Mouse (Mus musculus) lung, embryonic 14.5 days (tissue): ENCODE results near the gene Vat1. TPM values are rescaled to one million over a fixed set of nuclear protein-coding genes. Genes with fewer than 3 reads are reported as not detected.
A peak's percentile ranks its signal among the peaks of the same experiment; 100 is the strongest.
"Not testable (repeated sequence)": the region's sequence is repeated elsewhere in the genome, so short reads cannot be mapped to it uniquely, and the experiment has no call there.

Experiments
- ATAC-seq: fragments of 200-750 bp; cut with Nextera tagmentation; 2 replicates; pipeline ENCODE4 v1.8.0; 2017; ENCODE audit warnings: mild to moderate bottlenecking, moderate TSS enrichment, moderate library complexity; ENCODE audit not compliant: insufficient read depth
- DNase-seq: peaks from one replicate; pipeline ENCODE4 v3.0.0-alpha.2; 2015
- H3K27ac ChIP-seq: fragments of 300-500 bp; sonication (generic); 2 replicates; pipeline ENCODE4 v1.5.1; 2014; ENCODE audit warnings: low read depth, mild to moderate bottlenecking, moderate library complexity
- H3K27me3 ChIP-seq: fragments of 300-500 bp; sonication (generic); 2 replicates; pipeline ENCODE4 v1.6.1; 2014; ENCODE audit warnings: low read length, control low read depth; ENCODE audit not compliant: insufficient read depth
- H3K36me3 ChIP-seq: fragments of 300-500 bp; sonication (generic); 2 replicates; pipeline ENCODE4 v1.6.1; 2014; ENCODE audit warnings: control low read depth; ENCODE audit not compliant: insufficient read depth
- H3K4me1 ChIP-seq: fragments of 300-500 bp; sonication (generic); 2 replicates; pipeline ENCODE4 v1.6.1; 2014; ENCODE audit warnings: antibody characterized with exemption, control low read depth; ENCODE audit not compliant: insufficient read depth
- H3K4me2 ChIP-seq: fragments of 300-500 bp; sonication (generic); 2 replicates; pipeline ENCODE4 v1.6.1; 2014; ENCODE audit warnings: mild to moderate bottlenecking
- H3K4me3 ChIP-seq: fragments of 300-500 bp; sonication (generic); 2 replicates; pipeline ENCODE4 v1.5.1; 2014; ENCODE audit warnings: low read depth, low read length
- H3K9ac ChIP-seq: fragments of 300-500 bp; sonication (generic); 2 replicates; pipeline ENCODE4 v1.6.1; 2014
- H3K9me3 ChIP-seq: fragments of 300-500 bp; sonication (generic); 2 replicates; pipeline ENCODE4 v1.6.1; 2016; ENCODE audit warnings: low read depth, low read length, control low read depth
- CTCF ChIP-seq: IDR thresholded peaks from 2 replicates; pipeline ENCODE4 v1.5.1; 2016; ENCODE audit warnings: antibody characterized with exemption, low read depth
- WGBS: fragments of 180-500 bp; shearing (Covaris S2); extraction: QIAGEN DNeasy Blood & Tissue Kit; methylation state at CpG from one replicate; pipeline ENCODE4 v1.1.7; 2014; 5-methylcytosine and 5-hydroxymethylcytosine counted together
- polyA plus RNA-seq: library from polyadenylated mRNA; unstranded; fragments of >200 nt; fragmentation: Nextera tagmentation; extraction: Ambion mirVana; gene quantifications from 2 replicates; pipeline ENCODE4 v1.2.1, GENCODE M21; 2014

Vat1 gene
- polyA plus RNA-seq, 1 experiment from 2014 or later: 36.3 TPM

GRCm38 (mm10) chr11:101472336-101472735, 6.3 kb upstream of the Vat1 start:
- no peak overlapping the region for H3K4me2 ChIP-seq
- H3K9ac ChIP-seq: no peak overlapping the region
- ATAC-seq (no peak), DNase-seq (no peak)
- H3K9me3 ChIP-seq: no peaks in the 10 kb centered on the region
- no peaks in the 10 kb centered on the region for H3K36me3 ChIP-seq
- TF ChIP-seq CTCF: no peak
- H3K27ac ChIP-seq: no peak overlapping the region
- H3K4me3 ChIP-seq: no peak overlapping the region
- no peaks in the 10 kb centered on the region for H3K27me3 ChIP-seq
- 37% methylated on average over 7 of the region's 7 CpGs for WGBS
- H3K4me1 ChIP-seq: no peaks in the 10 kb centered on the region

- no peak overlapping the region for H3K27ac ChIP-seq
- H3K4me3 ChIP-seq: no peak overlapping the region
- H3K9ac ChIP-seq: no peak overlapping the region
- H3K4me2 ChIP-seq: no peak overlapping the region
- H3K36me3 ChIP-seq: no peaks in the 10 kb centered on the region
- no peaks in the 10 kb centered on the region for H3K4me1 ChIP-seq
- no peak for TF ChIP-seq CTCF
- H3K27me3 ChIP-seq: no peaks in the 10 kb centered on the region
- DNase-seq (no peak), ATAC-seq (no peak)
- no peaks in the 10 kb centered on the region for H3K9me3 ChIP-seq
- 47% methylated on average over 3 of the region's 3 CpGs for WGBS
These were observed 5.9 kb upstream of the Vat1 start for GRCm38 (mm10) chr11:101471926-101472325.

GRCm38 (mm10) chr11:101470206-101470605, 4.2 kb upstream of the Vat1 start:
- 49% methylated on average over 7 of the region's 7 CpGs for WGBS
- Histone ChIP-seq H3K4me3 (no peak overlapping the region), H3K9ac (no peak overlapping the region), H3K36me3 (no peaks in the 10 kb centered on the region), H3K9me3 (no peaks in the 10 kb centered on the region), H3K4me2 (no peak overlapping the region), H3K27ac (no peak overlapping the region), H3K27me3 (no peaks in the 10 kb centered on the region), H3K4me1 (no peaks in the 10 kb centered on the region)
- ATAC-seq (no peak), DNase-seq (no peak)
- TF ChIP-seq CTCF: no peak

GRCm38 (mm10) chr11:101469155-101469554, 3.1 kb upstream of the Vat1 start:
- no peaks in the 10 kb centered on the region for H3K4me1 ChIP-seq
- peak overlapping the region; percentile 77 for H3K4me3 ChIP-seq
- DNase-seq (no peak), ATAC-seq (no peak)
- H3K9ac ChIP-seq: no peak overlapping the region
- 59% methylated on average over 4 of the region's 4 CpGs for WGBS
- H3K27ac ChIP-seq: no peak overlapping the region
- H3K9me3 ChIP-seq: no peaks in the 10 kb centered on the region
- no peaks in the 10 kb centered on the region for H3K36me3 ChIP-seq
- TF ChIP-seq CTCF: no peak
- peak overlapping the region; percentile 98 for H3K4me2 ChIP-seq
- H3K27me3 ChIP-seq: no peaks in the 10 kb centered on the region

GRCm38 (mm10) chr11:101468731-101469130, 2.7 kb upstream of the Vat1 start:
- Histone ChIP-seq H3K4me1 (no peaks in the 10 kb centered on the region), H3K4me3 (peak overlapping the region; percentile 77), H3K9ac (peak overlapping the region; percentile 60), H3K27me3 (no peaks in the 10 kb centered on the region), H3K36me3 (no peaks in the 10 kb centered on the region), H3K9me3 (no peaks in the 10 kb centered on the region), H3K4me2 (peak overlapping the region; percentile 98), H3K27ac (no peak overlapping the region)
- DNase-seq (no peak), ATAC-seq (no peak)
- WGBS: 4% methylated on average over 13 of the region's 13 CpGs
- TF ChIP-seq CTCF: no peak

- Histone ChIP-seq H3K36me3 (no peaks in the 10 kb centered on the region), H3K4me3 (peak overlapping the region; percentile 77), H3K9ac (peak overlapping the region; percentile 60), H3K4me1 (no peaks in the 10 kb centered on the region), H3K4me2 (peak overlapping the region; percentile 98), H3K27ac (no peak overlapping the region), H3K9me3 (no peaks in the 10 kb centered on the region), H3K27me3 (no peaks in the 10 kb centered on the region)
- under 1% methylated on average over 31 of the region's 31 CpGs for WGBS
- DNase-seq (peak; percentile 44), ATAC-seq (peak; percentile 34)
- TF ChIP-seq CTCF: no peak
These were observed 2.2 kb upstream of the Vat1 start for GRCm38 (mm10) chr11:101468263-101468688.

- Histone ChIP-seq H3K4me3 (peak overlapping the region; percentile 77), H3K9ac (peak overlapping the region; percentile 60), H3K27ac (no peak overlapping the region), H3K4me2 (peak overlapping the region; percentile 98), H3K27me3 (no peaks in the 10 kb centered on the region), H3K36me3 (0 out of 2 replicates have a peak, but pooled peaks cover under 1% of the 10 kb centered on the region), H3K4me1 (no peaks in the 10 kb centered on the region; the same call in 1 of the 2 replicates), H3K9me3 (no peaks in the 10 kb centered on the region)
- DNase-seq (peak; percentile 83), ATAC-seq (peak; percentile 69)
- TF ChIP-seq CTCF: peak; percentile 45
- under 1% methylated on average over 54 of the region's 54 CpGs for WGBS
These were observed 1.6 kb upstream of the Vat1 start for GRCm38 (mm10) chr11:101467477-101468262.

- not testable (repeated sequence) for DNase-seq, H3K36me3 ChIP-seq, H3K27ac ChIP-seq, H3K9me3 ChIP-seq, H3K9ac ChIP-seq, ATAC-seq, H3K27me3 ChIP-seq, H3K4me1 ChIP-seq
- H3K4me3 ChIP-seq: peak overlapping the region; percentile 74
- 51% methylated on average over 5 of the region's 5 CpGs for WGBS
- H3K4me2 ChIP-seq: peak overlapping the region; percentile 97
These were observed 521 bp upstream of the Vat1 start for GRCm38 (mm10) chr11:101466552-101466950.
